Mouse (Mus musculus) heart, postnatal 0 days (tissue): ENCODE data around the gene Spry1.

ENCODE experiments used
- CTCF ChIP-seq: IDR thresholded peaks from 2 replicates; pipeline ENCODE4 v1.5.1; 2016; ENCODE audit warnings: antibody characterized with exemption, control low read depth, low read depth
- EP300 ChIP-seq: IDR thresholded peaks from 2 replicates; pipeline ENCODE4 v1.6.1; 2016; ENCODE audit warnings: antibody characterized with exemption, low read depth

- TF ChIP-seq CTCF (no peak), EP300 (peak; percentile 70; the same call in 1 of the 2 replicates)
Observed at GRCm38 (mm10) chr3:37657009-37657408, 17.3 kb downstream of the Spry1 start.
